Mouse (Mus musculus): ENCODE results near the gene Taar7e. TPM values are rescaled to one million over a fixed set of nuclear protein-coding genes. Genes with fewer than 3 reads are reported as not detected.
"Not testable (repeated sequence)": the region's sequence is repeated elsewhere in the genome, so short reads cannot be mapped to it uniquely, and the experiment has no call there.

Gene Taar7e
- polyA plus RNA-seq, 1 experiment from 2014 or later: not detected

DNA sequence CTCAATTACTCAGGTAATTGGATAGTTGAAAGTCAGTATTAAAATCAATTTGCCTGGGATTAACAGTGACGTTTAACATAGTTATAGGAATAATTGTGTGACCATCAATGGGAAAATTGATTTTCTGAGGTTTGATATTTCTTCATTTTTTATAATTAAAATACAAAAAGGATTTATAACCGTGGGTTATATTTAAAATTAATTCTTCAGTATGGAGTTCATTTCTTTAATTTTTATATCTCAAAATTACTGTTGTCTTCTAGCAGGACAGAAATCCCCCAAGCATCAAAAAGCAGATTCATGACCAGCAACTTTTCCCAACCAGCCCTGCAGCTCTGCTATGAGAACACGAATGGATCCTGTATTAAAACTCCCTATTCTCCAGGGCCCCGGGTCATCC lies 38.8 kb downstream of the Taar7e start, which contains the start of gene Taar8a:
Taar8a (plus strand) TSS at position 301 of the 400 bp plus-strand sequence.
- not testable (repeated sequence) for H3K27ac ChIP-seq; H3K4me1 ChIP-seq; H3K9me3 ChIP-seq (replicated peaks); H3K4me3 ChIP-seq (replicated peaks); H3K36me3 ChIP-seq; H3K27me3 ChIP-seq; H3K9ac ChIP-seq; H3K4me2 ChIP-seq; ATAC-seq (replicated peaks; ENCODE audit: low FRiP score)
- 91% methylated on average over 2 of the region's 4 CpGs for WGBS

DNA sequence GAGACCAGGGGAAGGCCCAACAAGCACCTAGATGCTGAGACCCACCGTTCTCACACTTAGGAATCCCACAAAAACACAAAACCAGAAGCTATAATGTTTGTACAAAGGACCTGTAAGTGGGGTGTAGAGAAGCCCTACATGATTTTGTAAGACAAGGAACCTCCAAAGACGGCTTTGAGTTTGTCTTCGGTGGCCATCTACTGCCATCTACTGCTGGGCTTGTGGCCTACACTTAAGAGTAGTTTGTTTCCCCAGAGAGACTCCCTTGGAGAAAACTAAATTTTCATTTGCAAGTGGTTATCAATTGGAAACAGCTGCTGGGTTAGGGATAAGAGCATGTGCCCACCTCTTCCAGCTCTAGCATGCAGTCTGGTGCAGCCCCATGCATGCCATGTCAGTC lies 42.8 kb downstream of the Taar7e start:
- Histone ChIP-seq H3K27me3 (no peaks in the 10 kb centered on the region), H3K27ac (no peak overlapping the region), H3K36me3 (no peaks in the 10 kb centered on the region), H3K9ac (no peak overlapping the region), H3K4me2 (no peak overlapping the region), H3K4me3 (replicated peaks) (no peak overlapping the region), H3K9me3 (replicated peaks) (no peaks in the 10 kb centered on the region), H3K4me1 (no peaks in the 10 kb centered on the region)
- WGBS: 39% methylated on average over 3 of the region's 3 CpGs
- ATAC-seq (replicated peaks; ENCODE audit: low FRiP score): no peak

DNA sequence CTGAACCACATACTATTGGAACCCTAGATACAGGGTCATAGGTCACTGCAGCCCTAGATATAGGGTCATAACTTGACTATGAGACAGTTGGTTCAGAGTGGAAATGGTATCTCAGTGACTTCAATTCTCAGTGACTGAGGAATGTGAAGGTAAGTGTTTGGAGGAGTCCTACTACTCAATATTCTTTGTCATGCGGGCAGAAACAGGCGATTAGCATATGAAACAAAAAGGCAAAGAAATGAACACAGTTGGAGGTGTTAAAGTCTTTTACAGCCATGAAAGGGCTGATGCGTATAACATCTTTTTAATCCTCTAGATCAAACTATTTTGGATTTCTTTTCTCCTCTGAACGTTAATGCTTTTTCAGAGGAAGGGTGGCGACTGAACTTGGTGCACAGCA lies 48.5 kb downstream of the Taar7e start:
- no peak overlapping the region for H3K9ac ChIP-seq
- WGBS: 89% methylated on average over 5 of the region's 5 CpGs
- no peak for ATAC-seq (replicated peaks; ENCODE audit: low FRiP score)
- H3K4me2 ChIP-seq: no peak overlapping the region
- no peak overlapping the region for H3K4me3 ChIP-seq (replicated peaks)
- H3K9me3 ChIP-seq (replicated peaks): no peaks in the 10 kb centered on the region
- no peak overlapping the region for H3K27ac ChIP-seq
- no peaks in the 10 kb centered on the region for H3K36me3 ChIP-seq
- H3K4me1 ChIP-seq: no peaks in the 10 kb centered on the region
- H3K27me3 ChIP-seq: no peaks in the 10 kb centered on the region

DNA sequence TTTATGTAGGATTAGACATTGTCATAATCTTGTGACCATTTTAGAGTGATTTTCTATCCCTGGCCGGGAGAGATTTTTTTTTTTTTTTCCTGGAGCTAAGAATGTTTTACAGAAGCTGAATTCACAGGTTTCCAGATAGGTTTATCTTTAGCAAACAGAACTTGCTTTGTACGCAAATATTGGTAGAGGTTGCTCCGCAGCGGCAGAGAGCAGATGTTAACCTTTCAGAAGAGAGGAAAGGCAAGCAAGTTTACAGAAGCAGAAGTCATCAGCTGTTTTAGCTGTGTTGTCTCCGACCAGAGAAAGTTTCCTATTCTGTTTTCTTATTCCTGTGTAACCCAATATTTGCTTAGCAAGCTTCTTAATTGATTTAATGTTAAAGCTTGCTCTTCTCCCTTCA lies 49.1 kb downstream of the Taar7e start:
- ATAC-seq (replicated peaks; ENCODE audit: low FRiP score): no peak
- H3K4me3 ChIP-seq (replicated peaks): no peak overlapping the region
- 72% methylated on average over 5 of the region's 5 CpGs for WGBS
- no peak overlapping the region for H3K9ac ChIP-seq
- H3K4me2 ChIP-seq: no peak overlapping the region
- no peaks in the 10 kb centered on the region for H3K27me3 ChIP-seq
- no peaks in the 10 kb centered on the region for H3K9me3 ChIP-seq (replicated peaks)
- no peaks in the 10 kb centered on the region for H3K4me1 ChIP-seq
- H3K27ac ChIP-seq: no peak overlapping the region
- no peaks in the 10 kb centered on the region for H3K36me3 ChIP-seq

DNA sequence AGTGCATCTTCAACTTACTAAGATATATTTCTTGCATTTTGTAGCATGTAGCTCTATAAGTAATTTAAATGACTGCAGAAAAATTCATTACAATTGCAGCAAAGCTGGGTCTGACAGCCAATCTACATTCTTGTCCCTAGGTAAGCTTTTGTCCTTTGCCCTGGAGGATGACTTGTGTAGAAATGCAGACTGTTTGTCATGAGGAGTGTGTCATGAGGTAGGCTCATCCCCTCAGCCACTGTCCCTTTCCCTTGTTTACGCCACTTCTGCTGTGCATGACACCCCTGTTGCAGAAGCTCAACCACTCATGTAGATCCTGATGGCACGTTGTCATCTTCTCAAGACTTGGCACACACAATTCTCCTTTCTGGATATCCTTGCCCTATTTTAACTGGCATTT lies 49.8 kb downstream of the Taar7e start:
- no peak overlapping the region for H3K27ac ChIP-seq
- H3K36me3 ChIP-seq: no peaks in the 10 kb centered on the region
- ATAC-seq (replicated peaks; ENCODE audit: low FRiP score): no peak
- no peak overlapping the region for H3K4me2 ChIP-seq
- H3K9me3 ChIP-seq (replicated peaks): no peaks in the 10 kb centered on the region
- no peak overlapping the region for H3K9ac ChIP-seq
- no peaks in the 10 kb centered on the region for H3K27me3 ChIP-seq
- no peak overlapping the region for H3K4me3 ChIP-seq (replicated peaks)
- WGBS: 83% methylated on average over 2 of the region's 2 CpGs
- H3K4me1 ChIP-seq: no peaks in the 10 kb centered on the region

Other genes starting within 250 kb of the Taar7e start
- 18.2 and 19.1 TPM in 2 replicates for gene Slc18b1, start 240.6 kb upstream of the Taar7e start, polyA plus RNA-seq (2015; fragmentation: Nextera tagmentation; extraction: Ambion mirVana)
- gene Vnn3, start 186.2 kb upstream of the Taar7e start, polyA plus RNA-seq (2015; fragmentation: Nextera tagmentation; extraction: Ambion mirVana): 0.27 TPM in 1 of 2 replicates, not detected in the other
- gene Vnn1, start 142.9 kb upstream of the Taar7e start, polyA plus RNA-seq (2015; fragmentation: Nextera tagmentation; extraction: Ambion mirVana): 2.0 TPM in 2 replicates
- gene Taar1, start 117.3 kb upstream of the Taar7e start, polyA plus RNA-seq (2015; fragmentation: Nextera tagmentation; extraction: Ambion mirVana): not detected in 2 replicates
- gene Taar2, start 99.0 kb upstream of the Taar7e start, polyA plus RNA-seq (2015; fragmentation: Nextera tagmentation; extraction: Ambion mirVana): 0.22 TPM in 1 of 2 replicates, not detected in the other
- gene Taar3, start 88.1 kb upstream of the Taar7e start, polyA plus RNA-seq (2015; fragmentation: Nextera tagmentation; extraction: Ambion mirVana): not detected in 2 replicates
- gene Taar4, start 77.1 kb upstream of the Taar7e start, polyA plus RNA-seq (2015; fragmentation: Nextera tagmentation; extraction: Ambion mirVana): not detected in 2 replicates
- gene Taar5, start 66.9 kb upstream of the Taar7e start, polyA plus RNA-seq (2015; fragmentation: Nextera tagmentation; extraction: Ambion mirVana): 0.36 TPM in 1 of 2 replicates, not detected in the other
- not detected in 2 replicates for gene Taar6, start 52.0 kb upstream of the Taar7e start, polyA plus RNA-seq (2015; fragmentation: Nextera tagmentation; extraction: Ambion mirVana)
- gene Taar7a, start 44.1 kb upstream of the Taar7e start, polyA plus RNA-seq (2015; fragmentation: Nextera tagmentation; extraction: Ambion mirVana): not detected in 2 replicates
- not detected in 2 replicates for gene Taar7b, start 37.7 kb upstream of the Taar7e start, polyA plus RNA-seq (2015; fragmentation: Nextera tagmentation; extraction: Ambion mirVana)
- not detected in 2 replicates for gene Taar7d, start 10.4 kb upstream of the Taar7e start, polyA plus RNA-seq (2015; fragmentation: Nextera tagmentation; extraction: Ambion mirVana)
- gene Taar7f, start 11.9 kb downstream of the Taar7e start, polyA plus RNA-seq (2015; fragmentation: Nextera tagmentation; extraction: Ambion mirVana): not detected in 2 replicates
- not detected in 2 replicates for gene Taar8a, start 38.9 kb downstream of the Taar7e start, polyA plus RNA-seq (2015; fragmentation: Nextera tagmentation; extraction: Ambion mirVana)
- not detected in 2 replicates for gene Taar8b, start 54.7 kb downstream of the Taar7e start, polyA plus RNA-seq (2015; fragmentation: Nextera tagmentation; extraction: Ambion mirVana)
- gene Taar8c, start 64.3 kb downstream of the Taar7e start, polyA plus RNA-seq (2015; fragmentation: Nextera tagmentation; extraction: Ambion mirVana): not detected in 2 replicates
- not detected in 2 replicates for gene Taar9, start 71.9 kb downstream of the Taar7e start, polyA plus RNA-seq (2015; fragmentation: Nextera tagmentation; extraction: Ambion mirVana)
- 108 and 115 TPM in 2 replicates for gene Stx7, start 111.7 kb downstream of the Taar7e start, polyA plus RNA-seq (2015; fragmentation: Nextera tagmentation; extraction: Ambion mirVana)
- 21.4 and 26.1 TPM in 2 replicates for gene Moxd1, start 185.9 kb downstream of the Taar7e start, polyA plus RNA-seq (2015; fragmentation: Nextera tagmentation; extraction: Ambion mirVana)